Mouse (Mus musculus) spleen, postnatal 14 days (tissue): ENCODE data around the gene Eya4.

Experiments used
- DNase-seq, 2 experiments: peaks; one replicate each; pipeline ENCODE4 v3.0.0; 2021 to 2022; ENCODE audit warnings: low spot score in 2 of 2

The Eya4 gene

GRCm38 (mm10) chr10:23350011-23350911, at the start of gene Eya4:
Gene Eya4 (minus strand): TSS chr10:23350786.
- no peak for DNase-seq

GRCm38 (mm10) chr10:23395399-23395798, 44.8 kb upstream of the Eya4 start:
- DNase-seq, result no peak

- DNase-seq, result no peak
Measured at GRCm38 (mm10) chr10:23394556-23395245, 44.1 kb upstream of the Eya4 start.

GRCm38 (mm10) chr10:23394152-23394551, 43.6 kb upstream of the Eya4 start:
- no peak for DNase-seq

- DNase-seq, result no peak
Measured at GRCm38 (mm10) chr10:23363866-23364265, 13.3 kb upstream of the Eya4 start.

- DNase-seq, result no peak
Measured at GRCm38 (mm10) chr10:23349392-23350010, 1.1 kb downstream of the Eya4 start.

- DNase-seq, result no peak
Measured at GRCm38 (mm10) chr10:23348893-23349391, 1.6 kb downstream of the Eya4 start.

GRCm38 (mm10) chr10:23348101-23348892, 2.3 kb downstream of the Eya4 start:
- no peak for DNase-seq

GRCm38 (mm10) chr10:23337250-23337649, 13.3 kb downstream of the Eya4 start:
- no peak for DNase-seq

- DNase-seq, result no peak
Measured at GRCm38 (mm10) chr10:23332768-23333167, 17.8 kb downstream of the Eya4 start.

- DNase-seq, result no peak
Measured at GRCm38 (mm10) chr10:23327651-23328050, 22.9 kb downstream of the Eya4 start.

- no peak for DNase-seq
Measured at GRCm38 (mm10) chr10:23322275-23322674, 28.3 kb downstream of the Eya4 start.

GRCm38 (mm10) chr10:23295616-23296015, 55.0 kb downstream of the Eya4 start:
- DNase-seq, result no peak

GRCm38 (mm10) chr10:23292495-23292894, 58.1 kb downstream of the Eya4 start:
- DNase-seq, result no peak

GRCm38 (mm10) chr10:23277371-23277770, 73.2 kb downstream of the Eya4 start:
- DNase-seq, result no peak

- no peak for DNase-seq
Measured at GRCm38 (mm10) chr10:23271050-23271621, 79.5 kb downstream of the Eya4 start.

- DNase-seq, result no peak
Measured at GRCm38 (mm10) chr10:23270502-23270901, 80.1 kb downstream of the Eya4 start.

- DNase-seq, result no peak
Measured at GRCm38 (mm10) chr10:23252180-23252579, 98.4 kb downstream of the Eya4 start.

GRCm38 (mm10) chr10:23246485-23246884, 104.1 kb downstream of the Eya4 start:
- no peak for DNase-seq

- no peak for DNase-seq
Measured at GRCm38 (mm10) chr10:23236918-23237317, 113.7 kb downstream of the Eya4 start.

- DNase-seq, result no peak
Measured at GRCm38 (mm10) chr10:23235405-23235804, 115.2 kb downstream of the Eya4 start.
